Mouse (Mus musculus): ENCODE measurements at regions not wholly inside any gene's neighbourhood (a gene's known extent, or its start where the extent isn't known, plus 50 kb on each side); places are given as distances from the start of the nearest gene placed in this dataset.

DNA sequence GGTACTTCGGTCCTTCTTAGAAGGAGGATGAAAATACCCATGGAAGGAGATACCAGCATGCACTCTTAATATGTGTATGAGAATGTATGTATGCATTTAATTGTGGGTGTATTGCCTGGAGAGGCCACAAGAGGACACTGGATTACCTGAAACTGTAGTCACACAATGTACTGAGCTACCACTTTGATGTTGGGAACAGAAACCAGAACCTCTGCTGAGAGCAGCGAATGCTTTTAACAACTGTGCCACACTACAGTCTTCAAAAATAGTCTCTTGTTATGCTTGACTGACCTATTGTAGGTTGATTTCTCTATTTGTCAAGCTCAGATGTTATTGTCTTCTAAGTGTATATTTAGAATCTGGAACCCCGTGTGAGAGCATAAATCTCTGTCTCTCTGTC lies 201.3 kb upstream of the Fat3 start:
- Histone ChIP-seq H3K4me3 (no peak overlapping the region), H3K27ac (no peak overlapping the region)
- no peak for TF ChIP-seq CTCF (IDR thresholded peaks at IDR 0.05)
- intact Hi-C loops (cut with DNase I): no loop called here
- no peak for DNase-seq

DNA sequence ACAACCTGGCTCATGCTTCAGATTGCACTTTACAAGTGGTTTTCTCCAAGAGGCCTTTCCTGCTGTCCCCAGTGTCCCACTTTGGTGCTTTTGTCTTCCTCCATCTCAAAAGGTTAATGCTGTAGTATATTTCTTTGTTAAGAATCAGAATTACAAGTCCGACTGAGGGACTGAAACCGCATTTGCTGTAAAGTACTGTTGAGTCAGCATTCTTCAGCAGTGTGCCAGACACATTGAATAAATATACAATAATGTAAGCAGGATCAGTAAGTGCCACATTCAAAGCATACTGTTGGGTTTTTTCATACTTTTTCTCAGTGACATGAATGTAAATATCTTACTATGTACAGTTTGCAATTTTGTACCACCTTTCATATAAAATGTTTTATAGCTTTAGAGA lies 160.4 kb upstream of the Fat3 start:
- Histone ChIP-seq H3K27ac (no peak overlapping the region), H3K4me3 (no peak overlapping the region)
- intact Hi-C loops (cut with DNase I): no loop called here
- TF ChIP-seq CTCF (IDR thresholded peaks at IDR 0.05): no peak
- no peak for DNase-seq

DNA sequence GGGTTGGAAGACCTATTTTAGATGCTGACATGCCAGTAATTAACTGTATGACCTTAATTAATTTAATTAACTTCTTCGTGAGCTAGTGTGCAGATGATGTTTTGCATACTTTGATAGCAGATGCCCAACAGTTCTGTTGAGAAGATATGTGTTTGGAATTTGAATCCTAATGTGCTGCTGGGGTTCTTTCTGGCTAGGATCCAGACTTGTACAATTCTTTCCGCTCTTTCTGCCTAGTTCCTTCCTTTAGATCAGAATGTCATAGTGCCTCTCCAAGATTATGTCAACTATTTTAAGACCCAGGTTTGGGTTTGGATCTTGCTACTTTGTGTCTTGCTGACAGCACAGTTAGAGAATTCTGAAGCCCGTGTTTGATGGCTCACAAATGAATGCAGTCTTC lies 159.9 kb upstream of the Fat3 start:
- no peak for DNase-seq
- Histone ChIP-seq H3K27ac (no peak overlapping the region), H3K4me3 (no peak overlapping the region)
- TF ChIP-seq CTCF (IDR thresholded peaks at IDR 0.05): no peak
- intact Hi-C loops (cut with DNase I): no loop called here
